Mouse (Mus musculus): ENCODE measurements around the gene Hfe. TPM values are rescaled to one million over a fixed set of nuclear protein-coding genes. Genes with fewer than 3 reads are reported as not detected.
A peak's percentile ranks its signal among the peaks of the same experiment; 100 is the strongest.

Gene Hfe
- 1 to 10 TPM; 3.4 to 7.7 (median 4.6) TPM for total RNA-seq (2022)

DNA sequence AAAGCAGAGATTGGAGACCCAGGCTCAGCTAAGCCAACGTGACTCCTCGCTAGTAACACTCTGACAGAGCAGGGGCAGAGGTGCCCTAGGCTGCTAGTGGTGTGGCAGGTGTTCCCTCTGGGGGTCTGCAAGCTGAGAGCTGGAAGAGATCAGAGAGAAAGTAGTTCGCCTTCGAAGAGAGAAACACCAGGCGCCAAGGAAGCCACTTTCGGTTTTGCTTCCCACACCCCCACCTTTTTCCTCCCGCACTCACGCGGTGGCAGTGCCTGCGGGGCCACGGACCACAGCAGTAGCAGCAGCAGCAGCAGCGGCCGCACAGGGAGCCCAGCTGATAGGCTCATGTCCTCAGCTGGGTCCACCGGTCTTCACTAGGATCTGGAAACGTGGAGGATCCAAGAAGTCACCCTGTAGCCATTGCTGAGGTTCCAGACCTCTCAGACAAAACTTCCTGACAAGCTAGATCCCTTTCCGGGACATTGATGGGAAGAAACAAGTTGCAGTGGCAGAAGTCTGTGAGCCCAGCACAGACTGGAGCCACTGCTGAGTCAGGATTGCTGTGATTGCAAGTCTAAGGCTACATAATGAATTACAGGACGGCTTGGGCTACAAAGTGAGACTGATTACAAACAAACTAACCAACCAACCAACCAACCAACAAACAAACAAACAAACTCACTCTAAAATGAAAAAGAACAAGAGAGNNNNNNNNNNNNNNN is at the start of gene Hfe:
Gene Hfe, minus strand, starts transcription at position 481 of the 716 bp plus-strand sequence.
- no peak for DNase-seq (ENCODE audit: low spot score in 2 of 2)

DNA sequence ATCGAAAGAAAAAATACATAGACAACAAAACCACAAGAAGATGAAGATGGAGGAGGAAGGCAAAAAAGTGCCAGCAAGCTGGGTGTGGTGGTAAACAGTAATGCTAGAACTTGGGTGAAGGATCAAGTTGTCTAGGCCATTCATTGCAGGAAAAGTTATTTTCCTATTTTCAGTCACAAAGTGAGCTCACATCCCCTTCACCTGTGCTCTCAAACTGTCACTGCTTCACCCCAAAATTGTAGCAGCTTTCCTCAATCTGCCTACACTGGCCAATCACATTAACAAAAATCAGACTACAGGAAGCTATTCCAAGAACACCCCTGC is 49.2 kb upstream of the Hfe start:
- DNase-seq (ENCODE audit: low spot score in 2 of 2) = no peak

DNA sequence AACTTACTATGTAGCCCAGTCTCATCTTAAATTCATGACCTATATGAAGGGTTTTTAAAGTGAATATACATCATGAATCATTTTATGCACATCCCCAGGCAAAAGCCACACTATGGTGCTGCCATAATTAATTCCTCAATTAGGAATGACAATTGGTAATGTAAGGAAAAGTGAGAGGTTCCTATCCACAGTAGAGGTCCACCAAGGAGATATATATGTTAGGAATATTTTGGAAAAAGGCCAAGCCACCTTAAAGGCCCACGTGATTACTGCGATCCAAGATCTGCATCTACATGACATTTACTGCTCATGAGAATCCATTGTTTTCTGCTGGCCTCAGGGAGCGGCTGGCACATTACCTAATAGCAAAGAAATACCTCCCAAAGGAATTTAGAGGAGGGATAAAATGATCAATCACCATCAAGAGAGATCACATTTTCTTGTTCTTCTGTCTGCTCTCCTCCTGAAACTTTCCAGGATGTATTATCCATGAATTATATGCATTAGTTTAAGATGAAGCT is 48.7 kb upstream of the Hfe start:
- DNase-seq (ENCODE audit: low spot score in 2 of 2) = no peak

GRCm38 (mm10) chr13:23757921-23758320 is 47.3 kb upstream of the Hfe start:
- DNase-seq (ENCODE audit: low spot score in 2 of 2) = no peak

GRCm38 (mm10) chr13:23757211-23757773 is 46.6 kb upstream of the Hfe start:
- no peak for DNase-seq (ENCODE audit: low spot score in 2 of 2)

DNA sequence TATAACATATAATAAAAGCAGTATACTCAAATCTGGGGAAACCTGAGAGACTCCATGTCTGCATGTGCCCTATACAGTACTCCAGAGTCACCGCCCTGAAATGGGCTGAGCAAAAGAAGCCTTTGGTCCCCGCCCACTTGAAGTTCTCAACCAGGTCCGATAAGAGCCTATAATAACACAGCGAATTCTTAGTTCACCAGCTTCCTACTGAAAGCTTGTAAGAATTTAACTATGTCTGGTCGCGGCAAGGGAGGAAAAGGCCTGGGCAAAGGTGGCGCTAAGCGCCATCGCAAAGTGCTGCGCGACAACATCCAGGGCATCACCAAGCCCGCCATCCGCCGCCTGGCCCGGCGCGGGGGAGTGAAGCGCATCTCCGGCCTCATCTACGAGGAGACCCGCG is 46.1 kb upstream of the Hfe start, which contains the start of gene Hist1h4b:
Gene Hist1h4b, plus strand, starts transcription at position 224 of the 400 bp plus-strand sequence.
- DNase-seq (ENCODE audit: low spot score in 2 of 2) = peak; percentile 68 to 91

GRCm38 (mm10) chr13:23755000-23755399 is 44.3 kb upstream of the Hfe start:
- DNase-seq (ENCODE audit: low spot score in 2 of 2) = no peak

GRCm38 (mm10) chr13:23753314-23754078 is 42.8 kb upstream of the Hfe start:
- no peak for DNase-seq (ENCODE audit: low spot score in 2 of 2)

DNA sequence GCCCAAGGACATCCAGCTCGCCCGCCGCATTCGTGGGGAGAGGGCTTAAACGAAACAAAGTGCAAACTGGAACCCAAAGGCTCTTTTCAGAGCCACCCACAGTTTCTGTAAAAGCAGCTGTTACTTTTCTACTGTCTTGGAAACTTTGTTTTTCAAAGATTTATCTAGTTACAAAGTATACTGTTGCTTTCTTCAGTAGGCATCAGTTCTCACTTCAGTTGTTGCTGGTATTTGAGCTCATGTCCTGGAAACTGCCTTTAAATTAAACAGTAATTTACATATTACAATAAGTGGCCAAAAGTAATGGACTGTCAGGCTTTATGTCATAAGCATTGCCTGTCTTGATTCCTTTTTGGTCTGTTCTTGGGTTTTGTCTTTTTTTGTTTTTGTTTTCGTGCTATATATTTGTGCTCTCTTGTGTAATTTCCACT is 42.1 kb upstream of the Hfe start:
- no peak for DNase-seq (ENCODE audit: low spot score in 2 of 2)

DNA sequence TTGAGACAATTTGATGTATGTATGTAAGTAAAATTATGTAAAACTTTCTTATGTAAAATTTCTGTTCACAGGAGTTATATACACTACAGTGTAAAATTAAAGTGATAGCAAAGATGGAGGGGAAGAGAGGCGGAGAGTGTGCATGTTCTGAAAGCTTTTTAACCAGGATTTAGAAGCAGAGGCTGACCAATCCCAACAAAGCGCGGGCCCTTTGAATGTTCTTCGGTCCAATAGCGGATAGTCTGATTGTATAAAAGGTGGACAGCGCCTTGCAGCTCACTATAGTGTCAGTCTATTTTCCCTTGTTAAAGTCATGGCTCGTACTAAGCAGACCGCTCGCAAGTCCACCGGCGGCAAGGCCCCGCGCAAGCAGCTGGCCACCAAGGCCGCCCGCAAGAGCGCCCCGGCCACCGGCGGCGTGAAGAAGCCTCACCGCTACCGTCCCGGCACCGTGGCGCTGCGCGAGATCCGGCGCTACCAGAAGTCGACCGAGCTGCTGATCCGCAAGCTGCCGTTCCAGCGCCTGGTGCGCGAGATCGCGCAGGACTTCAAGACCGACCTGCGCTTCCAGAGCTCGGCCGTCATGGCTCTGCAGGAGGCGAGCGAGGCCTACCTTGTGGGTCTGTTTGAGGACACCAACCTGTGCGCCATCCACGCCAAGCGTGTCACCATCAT is 41.5 kb upstream of the Hfe start, which contains the start of gene Hist1h3b:
Gene Hist1h3b, plus strand, starts transcription at position 201 of the 675 bp plus-strand sequence.
- DNase-seq (ENCODE audit: low spot score in 2 of 2) = peak; percentile 88 to 92

GRCm38 (mm10) chr13:23751478-23751956 is 40.9 kb upstream of the Hfe start:
- DNase-seq (ENCODE audit: low spot score in 2 of 2) = no peak

GRCm38 (mm10) chr13:23750839-23751477 is 40.3 kb upstream of the Hfe start, which contains the start of gene Hist1h2ab:
Gene Hist1h2ab, plus strand, starts transcription at chr13:23751126.
- peak in 1 of 2 experiments; percentile 52 for DNase-seq (ENCODE audit: low spot score in 2 of 2)

GRCm38 (mm10) chr13:23749563-23750121 is 39.0 kb upstream of the Hfe start:
- DNase-seq (ENCODE audit: low spot score in 2 of 2) = no peak

GRCm38 (mm10) chr13:23747892-23748288 is 37.2 kb upstream of the Hfe start:
- no peak for DNase-seq (ENCODE audit: low spot score in 2 of 2)

GRCm38 (mm10) chr13:23747081-23747891 is 36.6 kb upstream of the Hfe start:
- DNase-seq (ENCODE audit: low spot score in 2 of 2) = no peak

DNA sequence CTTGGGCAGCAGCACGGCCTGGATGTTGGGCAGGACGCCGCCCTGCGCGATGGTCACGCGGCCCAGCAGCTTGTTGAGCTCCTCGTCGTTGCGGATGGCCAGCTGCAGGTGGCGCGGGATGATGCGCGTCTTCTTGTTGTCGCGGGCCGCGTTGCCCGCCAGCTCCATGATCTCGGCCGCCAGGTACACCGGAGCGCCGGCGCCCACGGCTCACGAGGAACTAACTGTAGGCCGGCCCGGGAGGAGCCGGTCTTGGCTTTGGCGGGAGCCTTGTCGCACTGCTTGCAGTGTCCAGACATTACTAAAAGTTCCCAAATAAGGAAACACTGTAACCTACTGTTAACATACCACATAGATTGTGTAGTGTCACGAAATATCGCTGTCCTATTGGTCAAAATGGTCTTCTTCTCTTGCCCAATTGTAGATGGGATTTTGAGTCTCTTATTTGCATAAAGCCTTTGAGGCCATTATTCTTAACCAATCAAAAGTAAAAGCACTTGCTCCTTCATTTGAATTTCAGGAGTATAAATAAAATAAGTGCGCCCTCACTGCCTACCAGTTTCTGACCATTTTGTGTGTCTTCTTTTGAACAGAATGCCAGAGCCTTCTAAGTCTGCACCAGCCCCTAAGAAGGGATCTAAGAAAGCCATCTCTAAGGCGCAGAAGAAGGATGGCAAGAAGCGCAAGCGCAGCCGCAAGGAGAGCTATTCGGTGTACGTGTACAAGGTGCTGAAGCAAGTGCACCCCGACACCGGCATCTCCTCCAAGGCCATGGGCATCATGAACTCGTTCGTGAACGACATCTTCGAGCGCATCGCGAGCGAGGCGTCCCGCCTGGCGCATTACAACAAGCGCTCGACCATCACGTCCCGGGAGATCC is 35.8 kb upstream of the Hfe start, which contains the start of gene Hist1h2bb:
Gene Hist1h2bb, plus strand, starts transcription at position 534 of the 880 bp plus-strand sequence.
- DNase-seq (ENCODE audit: low spot score in 2 of 2) = peak; percentile 65 to 80

DNA sequence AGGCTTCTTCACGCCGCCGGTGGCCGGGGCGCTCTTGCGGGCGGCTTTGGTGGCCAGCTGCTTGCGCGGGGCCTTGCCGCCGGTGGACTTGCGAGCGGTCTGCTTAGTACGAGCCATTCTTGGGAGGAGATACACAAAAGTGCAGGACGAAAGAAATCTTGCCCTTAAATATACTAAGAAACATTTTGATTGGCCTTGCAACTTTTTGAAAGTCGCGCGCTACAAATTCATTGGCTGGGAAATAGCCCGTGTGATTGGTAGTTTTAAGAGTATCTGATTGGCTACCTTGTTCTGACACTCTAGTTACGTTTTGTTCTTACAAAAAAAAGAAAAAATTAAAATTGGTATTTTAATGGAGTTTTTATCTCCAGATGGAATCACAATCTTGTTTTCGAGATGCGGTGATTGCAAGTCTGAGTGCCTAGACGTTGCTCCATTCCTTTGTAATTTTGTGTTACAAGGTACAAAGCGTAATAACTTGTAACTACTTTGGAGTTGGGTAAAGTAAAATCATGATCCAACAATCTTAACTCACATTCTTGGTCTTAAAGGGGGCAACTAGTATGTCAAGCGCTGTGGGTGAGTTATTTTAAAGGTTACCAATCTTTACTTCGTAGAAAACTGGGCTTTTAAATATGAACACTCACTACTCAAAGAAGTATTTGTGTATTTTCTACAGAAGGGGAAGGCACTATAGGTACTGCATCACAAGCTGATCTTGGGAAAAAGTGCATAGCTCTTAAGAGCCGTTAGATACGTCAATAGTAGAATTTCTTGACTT is 34.9 kb upstream of the Hfe start, which contains the start of gene Hist1h3c:
Gene Hist1h3c, minus strand, starts transcription at position 222 of the 781 bp plus-strand sequence.
- DNase-seq (ENCODE audit: low spot score in 2 of 2) = peak; percentile 71 to 81
